Mouse (Mus musculus) heart, embryonic 12.5 days (tissue): Measurements from ENCODE around the gene Folh1. TPM values are rescaled to one million over a fixed set of nuclear protein-coding genes. Genes with fewer than 3 reads are reported as not detected.
"Not testable (repeated sequence)": the region's sequence is repeated elsewhere in the genome, so short reads cannot be mapped to it uniquely, and the experiment has no call there.

Source experiments
- ATAC-seq: fragments of 200-750 bp; cut with Nextera tagmentation; 2 replicates; pipeline ENCODE4 v1.8.0; 2017; ENCODE audit warnings: moderate TSS enrichment, moderate library complexity; ENCODE audit not compliant: insufficient number of reproducible peaks, low FRiP score
- H3K27ac ChIP-seq: fragments of 300-500 bp; sonication (generic); 2 replicates; pipeline ENCODE4 v1.5.1; 2016; ENCODE audit warnings: mild to moderate bottlenecking, moderate library complexity; ENCODE audit not compliant: poor library complexity, severe bottlenecking
- H3K27me3 ChIP-seq: fragments of 300-500 bp; sonication (generic); replicated peaks from 2 replicates; pipeline ENCODE4 v1.6.1; 2016; ENCODE audit warnings: mild to moderate bottlenecking, moderate library complexity
- H3K36me3 ChIP-seq: fragments of 300-500 bp; sonication (generic); 2 replicates; pipeline ENCODE4 v1.6.1; 2016; ENCODE audit warnings: mild to moderate bottlenecking, moderate library complexity
- H3K4me1 ChIP-seq: fragments of 300-500 bp; sonication (generic); replicated peaks from 2 replicates; pipeline ENCODE4 v1.6.1; 2016; ENCODE audit warnings: mild to moderate bottlenecking
- H3K4me2 ChIP-seq: fragments of 300-500 bp; sonication (generic); 2 replicates; pipeline ENCODE4 v1.6.1; 2016; ENCODE audit warnings: mild to moderate bottlenecking, moderate library complexity
- H3K4me3 ChIP-seq: fragments of 300-500 bp; sonication (generic); 2 replicates; pipeline ENCODE4 v1.5.1; 2016; ENCODE audit warnings: mild to moderate bottlenecking
- H3K9ac ChIP-seq: fragments of 300-500 bp; sonication (generic); 2 replicates; pipeline ENCODE4 v1.6.1; 2016; ENCODE audit warnings: mild to moderate bottlenecking, moderate library complexity
- H3K9me3 ChIP-seq: fragments of 300-500 bp; sonication (generic); replicated peaks from 2 replicates; pipeline ENCODE4 v1.6.1; 2016; ENCODE audit warnings: mild to moderate bottlenecking, moderate library complexity
- WGBS: fragments of 180-500 bp; shearing (Covaris S2); methylation state at CpG from one replicate; pipeline ENCODE4 v1.1.7; 2016; 5-methylcytosine and 5-hydroxymethylcytosine counted together
- polyA plus RNA-seq: library from polyadenylated mRNA; unstranded; fragments of >200 nt; fragmentation: Nextera tagmentation; extraction: Ambion mirVana; gene quantifications from 2 replicates; pipeline ENCODE4 v1.2.1, GENCODE M21; 2016

The Folh1 gene
- not detected in 2 replicates for polyA plus RNA-seq

DNA sequence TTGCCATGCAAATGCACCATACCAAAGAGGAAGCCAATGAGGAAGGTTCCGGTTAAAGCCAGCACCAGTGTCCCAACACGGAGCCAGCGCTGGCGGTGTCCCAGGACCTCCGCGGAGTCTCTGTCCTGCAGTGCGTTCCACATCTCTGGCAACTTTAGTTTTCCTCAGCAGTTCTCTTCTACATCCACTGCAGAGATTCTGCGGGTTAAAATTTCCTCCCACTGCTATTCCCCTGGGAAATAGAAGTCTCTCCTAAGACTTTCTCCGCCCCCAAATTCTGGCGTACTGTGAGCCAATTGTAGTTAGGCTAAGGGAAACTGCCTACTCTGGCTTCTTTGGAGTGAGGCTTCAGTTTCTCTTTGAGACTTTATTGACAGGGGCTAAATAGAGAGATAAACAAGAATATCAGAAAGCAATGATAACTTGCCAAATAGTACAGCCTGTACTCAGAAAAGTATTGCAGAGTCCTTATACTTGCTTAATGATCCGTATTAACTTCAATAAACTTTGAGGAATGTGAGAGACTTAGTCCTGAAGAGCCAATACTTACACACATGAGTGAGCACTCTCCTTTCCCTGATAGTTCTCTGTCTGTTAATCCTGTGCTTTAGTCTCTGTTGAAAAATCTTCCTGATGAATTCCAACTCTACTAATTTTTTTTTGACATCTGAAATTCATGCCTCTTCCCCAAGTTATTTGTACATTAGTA lies at the start of gene Folh1:
Folh1 (minus strand) TSS at position 327 of the 709 bp plus-strand sequence.
- no peaks in the 10 kb centered on the region for H3K9me3 ChIP-seq
- peak within 1 kb of the TSS; percentile 73 for H3K4me2 ChIP-seq
- peak within 1 kb of the TSS; percentile 35 for H3K4me3 ChIP-seq
- 0 out of 2 replicates have a peak within 1 kb of the TSS, but pooled peaks have one; percentile 4 for H3K9ac ChIP-seq
- no peaks in the 10 kb centered on the region for H3K36me3 ChIP-seq
- H3K27ac ChIP-seq: no peak within 1 kb of the TSS
- no peaks in the 10 kb centered on the region for H3K4me1 ChIP-seq
- 5% methylated on average over 11 of the region's 11 CpGs for WGBS
- ATAC-seq: no peak
- no peaks in the 10 kb centered on the region for H3K27me3 ChIP-seq

DNA sequence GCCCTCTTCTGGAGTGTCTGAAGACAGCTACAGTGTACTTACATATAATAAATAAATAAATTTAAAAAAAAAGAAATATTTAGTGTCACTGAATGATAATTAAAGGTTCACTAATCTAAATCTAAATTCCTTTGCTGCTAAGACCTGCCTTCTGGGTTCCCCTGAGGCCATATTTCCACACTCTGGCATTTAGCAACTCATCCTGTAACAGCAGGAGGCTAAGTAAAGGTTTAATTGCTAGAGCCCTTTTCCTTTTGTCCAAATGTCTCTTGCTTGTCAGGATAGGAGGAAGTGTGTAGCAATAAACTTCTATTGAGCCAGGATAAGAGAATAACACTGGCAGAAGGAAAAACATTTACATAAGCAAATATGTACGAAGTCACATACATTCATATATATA lies 40.7 kb upstream of the Folh1 start:
- no peak for ATAC-seq
- Histone ChIP-seq H3K27ac (no peak overlapping the region), H3K4me2 (no peak overlapping the region), H3K36me3 (no peaks in the 10 kb centered on the region), H3K9me3 (peaks cover 3% of the 10 kb centered on the region), H3K27me3 (no peaks in the 10 kb centered on the region), H3K9ac (no peak overlapping the region), H3K4me1 (no peaks in the 10 kb centered on the region), H3K4me3 (no peak overlapping the region)
- WGBS: 61% methylated on average over 1 of the region's 1 CpGs

DNA sequence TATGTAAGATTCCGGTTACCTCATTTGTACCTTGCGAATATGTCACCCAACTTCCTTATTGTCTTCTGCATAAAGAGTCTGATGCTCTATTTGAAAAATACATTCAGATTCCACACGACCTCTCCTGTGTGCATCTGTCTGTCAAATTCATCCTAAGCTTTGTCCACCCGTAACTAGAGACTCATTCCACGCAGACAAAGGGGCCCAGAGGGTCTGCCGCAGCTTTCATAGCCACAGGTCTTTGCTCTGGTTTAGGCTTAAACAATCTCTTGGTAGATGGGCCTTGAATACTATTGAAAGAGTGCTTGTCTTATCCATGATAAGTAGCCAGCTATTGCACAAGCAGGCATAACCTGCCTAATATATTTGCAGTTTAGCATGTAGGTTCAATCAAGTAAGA lies 40.0 kb upstream of the Folh1 start:
- WGBS: 81% methylated on average over 6 of the region's 6 CpGs
- H3K9ac ChIP-seq, ATAC-seq, H3K36me3 ChIP-seq, H3K4me3 ChIP-seq, H3K4me2 ChIP-seq, H3K27ac ChIP-seq, H3K9me3 ChIP-seq, H3K27me3 ChIP-seq, H3K4me1 ChIP-seq: not testable (repeated sequence)

DNA sequence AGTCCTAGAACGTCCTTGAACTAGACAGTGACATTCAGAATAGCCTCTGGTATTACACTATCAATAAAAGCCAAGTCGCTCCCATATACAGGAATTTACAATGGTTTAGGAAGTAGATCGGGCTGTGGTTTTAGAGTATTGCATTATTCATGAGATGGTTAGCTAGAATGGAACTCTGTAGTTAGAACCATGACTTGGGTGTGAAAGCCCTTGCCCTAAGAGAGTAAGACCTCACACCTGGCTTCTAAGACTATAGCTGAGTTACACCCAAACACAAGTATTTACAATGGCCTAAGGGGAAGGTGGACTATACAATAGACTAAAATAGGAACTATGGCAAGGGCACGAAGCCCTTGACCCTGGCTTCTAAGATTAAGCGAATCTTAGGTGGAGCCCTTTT lies 39.5 kb upstream of the Folh1 start:
- H3K9me3 ChIP-seq, H3K4me3 ChIP-seq, H3K27me3 ChIP-seq, H3K27ac ChIP-seq, H3K36me3 ChIP-seq, H3K4me2 ChIP-seq, H3K9ac ChIP-seq, H3K4me1 ChIP-seq, ATAC-seq: not testable (repeated sequence)
- WGBS: 84% methylated on average over 5 of the region's 5 CpGs

DNA sequence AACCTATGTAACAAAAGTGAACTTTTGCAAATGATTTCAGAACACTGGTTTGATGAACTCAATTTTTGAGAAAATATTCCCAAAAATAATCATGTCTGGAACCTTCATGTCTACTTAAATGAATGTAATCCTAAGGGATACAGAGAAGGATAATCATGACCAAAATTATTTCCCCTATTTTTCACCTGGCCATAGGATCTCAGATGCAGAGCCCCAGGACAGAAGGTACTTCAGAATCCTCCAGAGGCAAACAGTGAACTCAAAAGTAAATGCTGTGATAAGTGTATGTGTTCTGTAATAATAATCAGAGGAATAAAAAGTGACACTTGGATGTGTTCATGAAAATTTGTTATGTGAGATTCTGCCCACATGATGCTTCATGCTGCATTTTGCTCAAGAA lies 19.0 kb upstream of the Folh1 start, which contains the start of gene Vmn2r77:
Vmn2r77 (plus strand) TSS at position 301 of the 400 bp plus-strand sequence.
- ATAC-seq: no peak

DNA sequence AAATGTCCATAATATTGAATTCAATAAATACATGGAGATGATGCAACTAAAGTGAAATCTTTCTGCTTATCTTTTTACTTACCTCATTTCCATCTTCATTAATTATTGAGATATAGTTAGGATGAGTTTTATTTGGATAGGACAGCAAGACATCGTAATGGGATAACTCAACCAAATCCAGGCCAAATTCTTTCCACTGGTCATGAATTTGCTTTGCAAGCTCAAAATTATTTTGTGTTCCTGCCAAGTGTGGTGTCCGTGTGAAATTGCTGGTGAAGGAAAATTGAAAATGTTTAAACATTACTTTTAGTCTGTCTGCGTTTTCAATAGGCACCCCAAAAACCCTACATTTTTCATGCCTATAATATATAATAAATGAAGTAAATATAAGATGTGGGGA lies 4.1 kb downstream of the Folh1 start:
- Histone ChIP-seq H3K9me3 (no peaks in the 10 kb centered on the region), H3K27me3 (no peaks in the 10 kb centered on the region), H3K36me3 (no peaks in the 10 kb centered on the region), H3K27ac (no peak overlapping the region), H3K4me1 (no peaks in the 10 kb centered on the region), H3K9ac (no peak overlapping the region), H3K4me3 (no peak overlapping the region), H3K4me2 (no peak overlapping the region)
- no peak for ATAC-seq
- WGBS: 74% methylated on average over 3 of the region's 3 CpGs

More for the DNA sequence above, 19.0 kb upstream of the Folh1 start, which contains the start of gene Vmn2r77:
- H3K4me1 ChIP-seq: no peaks in the 10 kb centered on the region
- H3K9ac ChIP-seq: no peak within 1 kb of the TSS
- no peak within 1 kb of the TSS for H3K4me3 ChIP-seq
- no peaks in the 10 kb centered on the region for H3K36me3 ChIP-seq
- no peaks in the 10 kb centered on the region for H3K27me3 ChIP-seq
- no peak within 1 kb of the TSS for H3K27ac ChIP-seq
- H3K4me2 ChIP-seq: no peak within 1 kb of the TSS
- H3K9me3 ChIP-seq: no peaks in the 10 kb centered on the region

DNA sequence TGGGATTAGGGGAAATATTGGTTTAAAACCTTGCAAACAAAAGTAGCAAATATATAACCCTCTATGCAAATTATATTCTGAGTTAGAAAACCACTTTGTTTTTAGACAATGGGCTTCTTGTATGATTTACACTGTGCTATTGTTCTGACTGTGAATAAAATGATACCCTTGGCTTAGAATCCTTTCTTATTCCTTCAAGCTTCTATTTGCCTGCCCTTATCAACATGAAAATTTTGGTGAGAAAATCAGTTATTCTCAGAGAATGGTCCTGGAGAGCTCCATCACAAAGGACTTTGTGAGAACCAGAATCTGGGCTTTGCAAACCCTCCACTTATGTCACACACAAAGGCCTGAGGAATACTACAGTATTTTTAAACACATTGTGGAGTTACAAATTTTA lies 11.1 kb downstream of the Folh1 start:
- H3K27ac ChIP-seq: no peak overlapping the region
- H3K9ac ChIP-seq: no peak overlapping the region
- no peaks in the 10 kb centered on the region for H3K4me1 ChIP-seq
- H3K4me2 ChIP-seq: no peak overlapping the region
- H3K36me3 ChIP-seq: no peaks in the 10 kb centered on the region
- ATAC-seq: no peak
- H3K27me3 ChIP-seq: no peaks in the 10 kb centered on the region
- H3K4me3 ChIP-seq: no peak overlapping the region
- H3K9me3 ChIP-seq: no peaks in the 10 kb centered on the region

DNA sequence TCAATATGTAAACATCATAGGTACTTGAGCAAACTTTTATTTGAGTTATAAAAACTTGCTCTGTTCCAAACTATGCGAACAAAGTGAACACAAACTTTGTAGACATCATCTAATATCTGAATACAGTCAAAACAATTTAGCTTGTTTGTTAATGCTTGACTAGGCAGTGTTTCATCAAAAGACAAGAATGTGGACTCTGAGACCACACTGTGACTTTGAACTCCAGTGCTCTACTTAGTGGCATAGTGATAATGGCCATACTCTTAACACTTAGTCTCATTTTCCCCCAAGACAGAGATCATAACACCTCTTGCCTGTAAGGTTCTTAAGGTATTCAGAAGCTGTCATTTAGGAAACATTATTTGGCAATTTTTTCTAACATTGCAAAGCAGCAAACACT lies 15.0 kb downstream of the Folh1 start:
- Histone ChIP-seq H3K4me1 (no peaks in the 10 kb centered on the region), H3K27ac (no peak overlapping the region), H3K9ac (no peak overlapping the region), H3K36me3 (no peaks in the 10 kb centered on the region), H3K9me3 (no peaks in the 10 kb centered on the region), H3K4me3 (no peak overlapping the region), H3K27me3 (no peaks in the 10 kb centered on the region), H3K4me2 (no peak overlapping the region)
- no peak for ATAC-seq
- WGBS: 64% methylated on average over 1 of the region's 1 CpGs

DNA sequence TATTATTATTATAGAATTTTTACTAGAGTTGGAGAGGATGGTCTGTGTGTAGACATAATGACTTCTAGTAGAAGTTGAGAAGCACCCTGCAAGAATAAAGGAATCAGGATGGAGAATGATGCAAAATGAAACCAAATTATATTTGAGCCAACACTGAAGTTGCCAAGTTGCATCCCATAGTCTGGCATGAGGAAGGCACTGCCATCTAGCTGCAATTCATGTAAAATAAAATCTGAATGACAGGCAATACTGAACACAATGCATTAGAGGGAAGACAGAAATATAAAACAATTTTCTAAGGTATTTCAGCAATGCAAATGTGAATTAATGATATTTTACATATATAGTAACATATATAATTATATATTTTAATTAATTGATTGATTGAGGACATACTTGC lies 50.7 kb downstream of the Folh1 start:
- Histone ChIP-seq H3K9me3 (no peaks in the 10 kb centered on the region), H3K9ac (no peak overlapping the region), H3K27me3 (no peaks in the 10 kb centered on the region), H3K36me3 (no peaks in the 10 kb centered on the region), H3K27ac (no peak overlapping the region), H3K4me3 (no peak overlapping the region), H3K4me2 (no peak overlapping the region), H3K4me1 (no peaks in the 10 kb centered on the region)
- ATAC-seq: no peak

DNA sequence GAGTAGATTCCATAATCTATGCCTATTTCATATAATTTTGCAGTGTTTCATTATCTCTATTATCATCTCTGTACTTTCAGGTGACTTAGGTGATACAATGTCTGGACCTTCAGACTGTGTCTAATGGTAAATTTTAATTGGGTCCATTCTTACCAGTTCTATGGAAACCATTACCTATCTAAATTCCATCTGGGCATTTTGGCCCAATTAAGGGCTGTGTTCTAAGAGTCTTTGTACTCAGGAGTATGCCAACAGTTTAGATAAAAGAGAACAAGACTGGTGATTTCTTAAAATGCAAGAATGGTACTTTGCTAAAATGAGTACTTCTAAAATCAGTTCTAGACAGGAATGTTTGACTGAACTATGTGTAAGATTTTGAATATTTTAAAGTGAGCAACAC lies 87.7 kb downstream of the Folh1 start, which contains the start of gene Olfr292:
Olfr292 (plus strand) TSS at position 301 of the 400 bp plus-strand sequence.
- H3K27ac ChIP-seq: no peak within 1 kb of the TSS
- no peak within 1 kb of the TSS for H3K9ac ChIP-seq
- no peaks in the 10 kb centered on the region for H3K27me3 ChIP-seq
- ATAC-seq: no peak
- H3K4me3 ChIP-seq: no peak within 1 kb of the TSS
- no peak within 1 kb of the TSS for H3K4me2 ChIP-seq
- H3K36me3 ChIP-seq: no peaks in the 10 kb centered on the region
- H3K9me3 ChIP-seq: no peaks in the 10 kb centered on the region
- no peaks in the 10 kb centered on the region for H3K4me1 ChIP-seq
